Mouse (Mus musculus) lung, adult 2 months (tissue): Measurements from ENCODE around the gene Krtap29-1.

ENCODE experiments used
- CTCF ChIP-seq: fragments of 200-500 bp; IDR thresholded peaks from 2 replicates; pipeline ENCODE4 v1.5.1; 2011; ENCODE audit warnings: mild to moderate bottlenecking, low read length, control low read depth; ENCODE audit not compliant: insufficient read depth
- POLR2A ChIP-seq: fragments of 200-500 bp; IDR thresholded peaks from 2 replicates; pipeline ENCODE4 v1.6.1; 2011; ENCODE audit warnings: low read depth, mild to moderate bottlenecking, control low read depth, low read length, borderline replicate concordance; ENCODE audit errors: extremely low read depth

DNA sequence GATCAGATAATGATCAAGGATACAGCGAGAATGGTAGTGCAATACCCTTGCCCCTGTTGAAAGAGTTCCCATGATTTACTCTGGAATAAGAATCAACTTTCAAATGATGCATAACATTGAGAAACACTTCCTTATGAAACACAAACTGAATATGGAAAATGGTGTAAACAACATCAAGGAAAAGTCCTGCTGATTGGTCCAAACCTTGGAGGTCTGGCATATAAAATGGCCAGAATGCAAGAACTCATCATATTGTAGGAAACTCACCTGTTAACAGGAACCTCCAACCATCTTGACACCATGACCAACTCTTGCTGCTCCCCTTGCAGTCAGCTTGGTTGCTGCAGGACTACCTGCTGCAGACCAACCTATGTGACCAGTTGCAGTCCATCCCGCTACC is 30.7 kb downstream of the Krtap29-1 start, which contains the start of gene Krtap9-5:
- TF ChIP-seq CTCF (no peak), POLR2A (no peak)
